Mouse (Mus musculus): ENCODE results near the gene Gtf2h3. TPM values are rescaled to one million over a fixed set of nuclear protein-coding genes. Genes with fewer than 3 reads are reported as not detected.

Gene Gtf2h3
- polyA plus RNA-seq, 1 experiment: 0.28 TPM

DNA sequence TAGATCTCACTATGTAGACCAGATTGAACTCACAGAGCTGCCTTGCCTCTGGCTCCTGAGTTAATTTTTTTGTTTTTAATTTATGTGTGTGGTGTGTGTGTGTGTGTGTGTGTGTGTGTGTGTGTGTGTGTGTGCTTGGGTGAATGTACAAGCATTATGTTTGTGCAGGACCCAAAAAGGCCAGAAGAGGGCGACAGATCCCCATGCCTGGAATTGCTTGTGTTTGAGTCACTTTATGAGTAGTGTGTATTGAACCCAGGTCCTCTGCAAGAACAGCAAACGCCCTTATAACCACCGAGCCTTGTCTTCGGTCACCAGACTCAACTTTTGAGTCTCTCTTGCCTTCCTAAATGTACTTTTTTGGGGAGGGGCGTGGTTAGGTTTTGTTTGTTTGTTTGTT is 23.4 kb downstream of the Gtf2h3 start:
- H3K4me1 ChIP-seq (ENCODE audit: control insufficient read depth): peaks cover 13% of the 10 kb centered on the region
- H3K36me3 ChIP-seq (ENCODE audit: control insufficient read depth): peaks cover under 1% of the 10 kb centered on the region
- no peaks in the 10 kb centered on the region for H3K27me3 ChIP-seq (ENCODE audit: control insufficient read depth)
- no peak overlapping the region for H3K4me3 ChIP-seq (replicated peaks)
- TF ChIP-seq GATA1 (IDR thresholded peaks at IDR 0.05; ENCODE audit: low read length) (no peak), TAL1 (IDR thresholded peaks at IDR 0.05; ENCODE audit: low read length) (no peak)
- no peaks in the 10 kb centered on the region for H3K9me3 ChIP-seq (ENCODE audit: control insufficient read depth, low read length)

- Histone ChIP-seq H3K9me3 (ENCODE audit: control insufficient read depth, low read length) (no peaks in the 10 kb centered on the region), H3K4me1 (ENCODE audit: control insufficient read depth) (no peaks in the 10 kb centered on the region)
- TF ChIP-seq TAL1 (IDR thresholded peaks at IDR 0.05; ENCODE audit: low read length) (no peak), GATA1 (IDR thresholded peaks at IDR 0.05; ENCODE audit: low read length) (no peak)
Observed at GRCm38 (mm10) chr5:124604296-124604695, 25.4 kb downstream of the Gtf2h3 start.

DNA sequence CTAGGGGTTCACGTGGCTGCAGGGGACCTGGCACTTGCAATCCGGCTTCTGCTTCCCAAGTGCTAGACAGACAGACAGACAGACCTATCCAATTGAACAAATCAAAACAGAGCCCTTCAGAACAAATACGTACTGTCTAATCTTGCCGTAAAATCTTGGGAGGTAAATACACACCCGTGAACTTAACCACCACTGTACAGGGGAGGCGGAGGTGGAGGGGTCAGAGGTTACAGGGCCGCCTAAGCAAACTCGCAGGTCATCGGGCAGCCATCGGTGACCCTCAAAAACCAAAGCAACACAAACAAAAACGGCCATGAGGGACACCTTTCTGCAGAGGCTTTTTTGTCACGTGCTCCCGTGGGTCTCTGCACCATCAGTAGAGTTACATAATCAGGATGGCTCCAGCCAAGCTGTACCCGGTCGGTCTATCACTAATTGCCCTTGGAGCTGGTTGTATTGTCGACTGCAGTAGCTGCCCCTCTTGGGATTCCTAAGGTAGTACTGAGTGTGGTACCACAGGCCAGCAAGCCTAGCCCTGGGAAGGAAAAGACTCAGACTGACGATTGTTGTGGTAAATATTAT is 26.2 kb downstream of the Gtf2h3 start:
- no peaks in the 10 kb centered on the region for H3K36me3 ChIP-seq (ENCODE audit: control insufficient read depth)
- H3K27me3 ChIP-seq (ENCODE audit: control insufficient read depth): no peaks in the 10 kb centered on the region
- no peaks in the 10 kb centered on the region for H3K9me3 ChIP-seq (ENCODE audit: control insufficient read depth, low read length)
- TF ChIP-seq TAL1 (IDR thresholded peaks at IDR 0.05; ENCODE audit: low read length): no peak
- no peak for TF ChIP-seq GATA1 (IDR thresholded peaks at IDR 0.05; ENCODE audit: low read length)
- no peak overlapping the region for H3K4me3 ChIP-seq (replicated peaks)
- no peaks in the 10 kb centered on the region for H3K4me1 ChIP-seq (ENCODE audit: control insufficient read depth)

More at GRCm38 (mm10) chr5:124604296-124604695, 25.4 kb downstream of the Gtf2h3 start:
- Histone ChIP-seq H3K36me3 (ENCODE audit: control insufficient read depth) (no peaks in the 10 kb centered on the region), H3K4me3 (replicated peaks) (no peak overlapping the region), H3K27me3 (ENCODE audit: control insufficient read depth) (no peaks in the 10 kb centered on the region)

- H3K27me3 ChIP-seq (ENCODE audit: control insufficient read depth): no peaks in the 10 kb centered on the region
- no peaks in the 10 kb centered on the region for H3K36me3 ChIP-seq (ENCODE audit: control insufficient read depth)
- no peak overlapping the region for H3K4me3 ChIP-seq (replicated peaks)
- TF ChIP-seq GATA1 (IDR thresholded peaks at IDR 0.05; ENCODE audit: low read length): no peak
- no peak for TF ChIP-seq TAL1 (IDR thresholded peaks at IDR 0.05; ENCODE audit: low read length)
- H3K9me3 ChIP-seq (ENCODE audit: control insufficient read depth, low read length): no peaks in the 10 kb centered on the region
- no peaks in the 10 kb centered on the region for H3K4me1 ChIP-seq (ENCODE audit: control insufficient read depth)
Observed at GRCm38 (mm10) chr5:124610965-124611364, 32.0 kb downstream of the Gtf2h3 start.

DNA sequence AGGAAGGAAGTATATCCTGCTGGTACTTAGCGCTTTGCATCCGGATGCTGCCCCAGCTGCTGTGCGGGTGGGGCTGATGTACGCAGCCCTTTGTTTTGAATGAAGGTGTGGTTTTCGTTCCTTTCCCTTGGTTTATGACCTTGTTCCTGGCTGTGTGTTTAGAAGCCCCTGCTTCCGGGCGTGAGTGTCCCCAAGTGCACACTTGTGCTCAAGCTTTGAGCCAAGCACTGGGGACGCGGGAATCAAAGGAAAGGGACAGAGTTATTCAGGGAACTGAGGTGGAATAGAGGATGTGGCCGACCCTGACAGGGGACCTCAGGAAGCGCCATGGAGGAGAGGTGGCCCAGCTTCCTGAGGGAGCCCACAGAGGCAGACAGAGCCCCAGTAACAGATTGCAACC is 35.8 kb downstream of the Gtf2h3 start:
- Histone ChIP-seq H3K4me3 (replicated peaks) (no peak overlapping the region), H3K36me3 (ENCODE audit: control insufficient read depth) (no peaks in the 10 kb centered on the region), H3K4me1 (ENCODE audit: control insufficient read depth) (no peaks in the 10 kb centered on the region), H3K9me3 (ENCODE audit: control insufficient read depth, low read length) (no peaks in the 10 kb centered on the region), H3K27me3 (ENCODE audit: control insufficient read depth) (no peaks in the 10 kb centered on the region)
- TF ChIP-seq GATA1 (IDR thresholded peaks at IDR 0.05; ENCODE audit: low read length) (no peak), TAL1 (IDR thresholded peaks at IDR 0.05; ENCODE audit: low read length) (no peak)

DNA sequence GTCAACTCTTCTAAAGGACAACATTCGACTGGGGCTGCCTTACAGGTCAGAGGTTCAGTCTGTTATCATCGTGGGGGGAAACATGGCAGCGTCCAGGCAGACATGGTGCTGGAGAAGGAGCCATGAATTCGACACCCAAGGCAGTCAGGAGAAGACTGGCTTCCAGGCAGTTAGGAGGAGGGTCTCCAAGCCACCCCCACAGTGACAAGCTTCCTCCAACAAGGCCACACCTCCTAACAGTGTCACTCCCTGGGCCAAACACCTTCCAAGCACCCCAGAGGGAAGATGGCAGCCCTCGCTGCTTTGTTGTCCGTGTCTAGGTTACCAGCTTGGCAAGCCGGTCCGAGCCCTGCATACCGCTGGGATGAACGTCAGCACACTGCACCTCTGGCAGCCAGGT is 39.8 kb downstream of the Gtf2h3 start:
- no peaks in the 10 kb centered on the region for H3K36me3 ChIP-seq (ENCODE audit: control insufficient read depth)

DNA sequence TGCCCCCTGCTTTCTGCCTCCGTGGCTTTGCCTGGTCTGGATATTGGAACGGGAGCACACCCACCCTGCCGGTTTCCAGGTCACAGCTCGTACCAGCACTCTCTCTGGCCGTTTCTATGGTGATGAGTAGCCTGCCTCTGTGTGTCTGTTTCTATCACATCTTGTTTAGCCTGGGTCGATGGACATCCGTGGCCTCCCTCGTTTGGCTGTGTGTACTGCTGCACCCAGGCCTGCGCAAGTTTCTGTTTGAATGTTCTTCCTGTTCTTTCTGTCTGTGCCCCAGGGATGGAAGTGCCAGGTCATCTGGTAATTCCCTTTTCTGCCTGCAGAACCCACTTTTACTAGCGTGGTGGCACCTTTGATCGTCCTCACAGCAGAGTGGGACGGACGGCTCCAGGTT is 42.4 kb downstream of the Gtf2h3 start:
- Histone ChIP-seq H3K4me1 (ENCODE audit: control insufficient read depth) (no peaks in the 10 kb centered on the region), H3K27me3 (ENCODE audit: control insufficient read depth) (no peaks in the 10 kb centered on the region), H3K4me3 (replicated peaks) (no peak overlapping the region), H3K36me3 (ENCODE audit: control insufficient read depth) (no peaks in the 10 kb centered on the region), H3K9me3 (ENCODE audit: control insufficient read depth, low read length) (no peaks in the 10 kb centered on the region)
- TF ChIP-seq TAL1 (IDR thresholded peaks at IDR 0.05; ENCODE audit: low read length) (no peak), GATA1 (IDR thresholded peaks at IDR 0.05; ENCODE audit: low read length) (no peak)

More for the DNA sequence above, 39.8 kb downstream of the Gtf2h3 start:
- Histone ChIP-seq H3K4me3 (replicated peaks) (no peak overlapping the region), H3K4me1 (ENCODE audit: control insufficient read depth) (no peaks in the 10 kb centered on the region), H3K9me3 (ENCODE audit: control insufficient read depth, low read length) (no peaks in the 10 kb centered on the region), H3K27me3 (ENCODE audit: control insufficient read depth) (no peaks in the 10 kb centered on the region)
- TF ChIP-seq TAL1 (IDR thresholded peaks at IDR 0.05; ENCODE audit: low read length) (no peak), GATA1 (IDR thresholded peaks at IDR 0.05; ENCODE audit: low read length) (no peak)

GRCm38 (mm10) chr5:124622890-124623289 is 44.0 kb downstream of the Gtf2h3 start:
- H3K9me3 ChIP-seq (ENCODE audit: control insufficient read depth, low read length): no peaks in the 10 kb centered on the region
- no peak overlapping the region for H3K4me3 ChIP-seq (replicated peaks)
- TF ChIP-seq TAL1 (IDR thresholded peaks at IDR 0.05; ENCODE audit: low read length) (no peak), GATA1 (IDR thresholded peaks at IDR 0.05; ENCODE audit: low read length) (no peak)
- H3K36me3 ChIP-seq (ENCODE audit: control insufficient read depth): no peaks in the 10 kb centered on the region
- no peaks in the 10 kb centered on the region for H3K27me3 ChIP-seq (ENCODE audit: control insufficient read depth)
- H3K4me1 ChIP-seq (ENCODE audit: control insufficient read depth): peaks cover 2% of the 10 kb centered on the region

- Histone ChIP-seq H3K36me3 (ENCODE audit: control insufficient read depth) (no peaks in the 10 kb centered on the region), H3K4me3 (replicated peaks) (no peak overlapping the region), H3K4me1 (ENCODE audit: control insufficient read depth) (peaks cover 10% of the 10 kb centered on the region), H3K9me3 (ENCODE audit: control insufficient read depth, low read length) (no peaks in the 10 kb centered on the region), H3K27me3 (ENCODE audit: control insufficient read depth) (no peaks in the 10 kb centered on the region)
- TF ChIP-seq TAL1 (IDR thresholded peaks at IDR 0.05; ENCODE audit: low read length) (no peak), GATA1 (IDR thresholded peaks at IDR 0.05; ENCODE audit: low read length) (no peak)
Observed at GRCm38 (mm10) chr5:124624291-124624690, 45.4 kb downstream of the Gtf2h3 start.
